Mouse (Mus musculus): ENCODE measurements around the gene Mettl6. TPM values are rescaled to one million over a fixed set of nuclear protein-coding genes. Genes with fewer than 3 reads are reported as not detected.
"Not testable (repeated sequence)": the region's sequence is repeated elsewhere in the genome, so short reads cannot be mapped to it uniquely, and the experiment has no call there.

The Mettl6 gene
- polyA plus RNA-seq, 1 experiment from 2014 or later, result 54.5 TPM

DNA sequence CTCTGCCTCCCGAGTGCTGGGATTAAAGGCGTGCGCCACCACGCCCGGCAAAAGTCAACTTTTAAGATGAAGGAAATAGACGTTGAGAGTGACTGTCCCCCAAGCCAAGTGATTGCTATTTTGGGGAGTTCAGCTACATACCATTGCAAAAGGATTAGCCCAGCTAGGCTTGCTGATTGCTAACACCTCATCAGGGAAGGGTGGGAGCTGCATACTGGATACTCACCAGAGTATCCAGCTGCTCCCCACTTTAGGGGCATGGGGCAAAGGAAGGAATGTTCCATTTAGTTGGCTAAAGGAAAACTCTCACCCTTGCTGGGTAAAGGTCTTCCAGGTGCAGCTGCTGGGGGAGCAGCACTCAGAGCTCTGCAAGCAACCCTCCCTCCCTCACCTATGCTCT, 6.8 kb downstream of the Mettl6 start:
- no peaks in the 10 kb centered on the region for H3K27me3 ChIP-seq (ENCODE audit: insufficient read depth, low read length)
- H3K36me3 ChIP-seq (ENCODE audit: insufficient read depth, low read length), result peaks cover 42% of the 10 kb centered on the region
- no peak overlapping the region for H3K27ac ChIP-seq (ENCODE audit: low read length)
- no peak for ATAC-seq (ENCODE audit: low FRiP score, low TSS enrichment)
- H3K9me3 ChIP-seq (ENCODE audit: low read length), result no peaks in the 10 kb centered on the region
- no peak overlapping the region for H3K4me2 ChIP-seq (replicated peaks; ENCODE audit: low read depth, low read length)
- H3K9ac ChIP-seq (replicated peaks; ENCODE audit: low read length), result no peak overlapping the region
- no peak overlapping the region for H3K4me3 ChIP-seq (ENCODE audit: low read length)
- 93% methylated on average over 6 of the region's 6 CpGs for WGBS
- H3K4me1 ChIP-seq (ENCODE audit: insufficient read depth, low read length), result no peaks in the 10 kb centered on the region

- H3K9me3 ChIP-seq (ENCODE audit: low read length), result no peaks in the 10 kb centered on the region
- H3K27ac ChIP-seq (ENCODE audit: low read length), result no peak overlapping the region
- ATAC-seq (ENCODE audit: low FRiP score, low TSS enrichment), result no peak
- H3K4me3 ChIP-seq (ENCODE audit: low read length), result no peak overlapping the region
- no peaks in the 10 kb centered on the region for H3K27me3 ChIP-seq (ENCODE audit: insufficient read depth, low read length)
- 81% methylated on average over 4 of the region's 4 CpGs for WGBS
- H3K36me3 ChIP-seq (ENCODE audit: insufficient read depth, low read length), result peaks cover 51% of the 10 kb centered on the region
- no peak overlapping the region for H3K4me2 ChIP-seq (replicated peaks; ENCODE audit: low read depth, low read length)
- H3K9ac ChIP-seq (replicated peaks; ENCODE audit: low read length), result no peak overlapping the region
- no peaks in the 10 kb centered on the region for H3K4me1 ChIP-seq (ENCODE audit: insufficient read depth, low read length)
Observed at GRCm38 (mm10) chr14:31486465-31486864, 8.4 kb downstream of the Mettl6 start.

GRCm38 (mm10) chr14:31482417-31482816, 12.4 kb downstream of the Mettl6 start:
- no peak overlapping the region for H3K27ac ChIP-seq (ENCODE audit: low read length)
- no peaks in the 10 kb centered on the region for H3K27me3 ChIP-seq (ENCODE audit: insufficient read depth, low read length)
- no peak overlapping the region for H3K4me3 ChIP-seq (ENCODE audit: low read length)
- no peak overlapping the region for H3K9ac ChIP-seq (replicated peaks; ENCODE audit: low read length)
- H3K4me2 ChIP-seq (replicated peaks; ENCODE audit: low read depth, low read length), result no peak overlapping the region
- no peaks in the 10 kb centered on the region for H3K4me1 ChIP-seq (ENCODE audit: insufficient read depth, low read length)
- 91% methylated on average over 5 of the region's 5 CpGs for WGBS
- ATAC-seq (ENCODE audit: low FRiP score, low TSS enrichment), result no peak
- peaks cover 63% of the 10 kb centered on the region for H3K36me3 ChIP-seq (ENCODE audit: insufficient read depth, low read length)
- no peaks in the 10 kb centered on the region for H3K9me3 ChIP-seq (ENCODE audit: low read length)

DNA sequence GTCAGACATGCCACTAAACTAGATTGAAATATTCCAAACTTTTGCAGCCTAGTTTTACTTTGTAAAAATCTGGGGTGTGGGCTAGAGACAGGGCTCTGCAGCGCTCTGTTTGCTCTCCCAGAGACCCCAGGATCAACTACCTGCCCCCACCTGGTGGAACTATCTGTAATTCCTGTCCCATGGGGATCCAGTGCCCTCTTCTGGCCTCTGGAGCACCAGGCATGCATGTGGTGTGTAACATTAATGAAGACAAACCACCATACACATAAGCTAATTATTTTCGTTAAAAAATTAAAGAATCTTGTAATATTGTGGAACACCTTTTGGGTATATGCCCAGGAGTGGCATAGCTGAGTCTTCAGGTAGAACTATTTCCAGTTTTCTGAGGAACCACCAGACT, 21.5 kb downstream of the Mettl6 start:
- no peak overlapping the region for H3K4me3 ChIP-seq (ENCODE audit: low read length)
- peaks cover 3% of the 10 kb centered on the region; the same call in 1 of the 2 replicates for H3K36me3 ChIP-seq (ENCODE audit: insufficient read depth, low read length)
- H3K9ac ChIP-seq (replicated peaks; ENCODE audit: low read length), result no peak overlapping the region
- H3K4me1 ChIP-seq (ENCODE audit: insufficient read depth, low read length), result no peaks in the 10 kb centered on the region
- H3K9me3 ChIP-seq (ENCODE audit: low read length), result no peaks in the 10 kb centered on the region
- ATAC-seq (ENCODE audit: low FRiP score, low TSS enrichment), result no peak
- 80% methylated on average over 2 of the region's 2 CpGs for WGBS
- H3K27me3 ChIP-seq (ENCODE audit: insufficient read depth, low read length), result no peaks in the 10 kb centered on the region
- no peak overlapping the region for H3K27ac ChIP-seq (ENCODE audit: low read length)
- no peak overlapping the region for H3K4me2 ChIP-seq (replicated peaks; ENCODE audit: low read depth, low read length)

DNA sequence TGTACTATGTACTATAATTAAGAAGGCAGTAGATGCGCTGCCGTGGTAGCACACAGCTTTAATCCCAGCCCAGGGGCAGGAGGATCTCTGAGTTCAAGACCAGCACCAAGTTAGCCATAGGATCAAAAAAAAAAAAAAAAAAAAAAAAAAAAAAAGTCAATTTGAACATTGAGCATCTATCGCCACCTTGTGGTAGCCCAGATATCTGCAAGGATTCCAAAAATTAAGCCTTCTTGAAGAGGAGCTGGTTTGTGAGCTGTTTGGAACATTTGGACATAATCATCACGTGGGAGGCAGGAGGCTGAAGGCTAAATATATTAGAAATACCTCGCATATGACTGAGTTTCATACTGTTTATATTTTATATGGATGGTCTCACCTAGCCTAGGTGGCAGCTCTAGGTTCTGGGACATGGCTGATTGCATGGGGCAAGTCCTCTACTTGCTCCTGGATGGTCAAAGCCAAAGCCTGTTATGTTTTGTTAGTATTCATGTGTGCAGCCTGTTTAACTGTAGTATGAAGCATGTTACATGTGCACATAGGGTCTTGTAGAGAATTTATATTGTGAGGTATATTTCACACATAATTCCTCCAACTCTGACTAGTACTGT, 22.3 kb downstream of the Mettl6 start:
- H3K27me3 ChIP-seq (ENCODE audit: insufficient read depth, low read length), result no peaks in the 10 kb centered on the region
- H3K4me3 ChIP-seq (ENCODE audit: low read length), result no peak overlapping the region
- H3K36me3 ChIP-seq (ENCODE audit: insufficient read depth, low read length), result 0 out of 2 replicates have a peak, but pooled peaks cover 3% of the 10 kb centered on the region
- 8% methylated on average over 5 of the region's 5 CpGs for WGBS
- no peak overlapping the region for H3K4me2 ChIP-seq (replicated peaks; ENCODE audit: low read depth, low read length)
- no peak for ATAC-seq (ENCODE audit: low FRiP score, low TSS enrichment)
- H3K9ac ChIP-seq (replicated peaks; ENCODE audit: low read length), result no peak overlapping the region
- no peaks in the 10 kb centered on the region for H3K4me1 ChIP-seq (ENCODE audit: insufficient read depth, low read length)
- no peaks in the 10 kb centered on the region for H3K9me3 ChIP-seq (ENCODE audit: low read length)
- H3K27ac ChIP-seq (ENCODE audit: low read length), result no peak overlapping the region

DNA sequence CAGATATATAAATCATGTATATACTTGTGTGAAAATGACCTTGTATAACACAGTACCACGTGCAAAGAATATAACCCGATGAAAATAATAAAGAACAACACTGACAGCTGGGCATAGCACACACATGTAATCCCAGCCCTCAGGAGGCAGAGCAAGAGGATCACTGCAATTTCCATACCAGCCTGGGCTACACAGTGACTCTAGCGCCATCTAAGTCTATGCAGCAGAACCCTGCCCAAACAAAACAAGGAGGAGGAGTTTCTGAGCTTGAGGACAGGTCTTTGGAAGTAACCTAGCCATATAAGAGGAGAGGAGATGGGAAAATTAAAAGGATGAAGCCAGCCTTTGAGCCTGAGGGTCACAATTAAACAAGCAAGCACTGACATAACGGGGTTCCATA, 25.1 kb downstream of the Mettl6 start:
- Histone ChIP-seq H3K36me3 (ENCODE audit: insufficient read depth, low read length) (no peaks in the 10 kb centered on the region), H3K4me3 (ENCODE audit: low read length) (no peak overlapping the region), H3K27me3 (ENCODE audit: insufficient read depth, low read length) (no peaks in the 10 kb centered on the region), H3K27ac (ENCODE audit: low read length) (no peak overlapping the region), H3K4me2 (replicated peaks; ENCODE audit: low read depth, low read length) (no peak overlapping the region), H3K9me3 (ENCODE audit: low read length) (no peaks in the 10 kb centered on the region), H3K4me1 (ENCODE audit: insufficient read depth, low read length) (no peaks in the 10 kb centered on the region), H3K9ac (replicated peaks; ENCODE audit: low read length) (no peak overlapping the region)
- 61% methylated on average over 4 of the region's 4 CpGs for WGBS
- ATAC-seq (ENCODE audit: low FRiP score, low TSS enrichment), result no peak

DNA sequence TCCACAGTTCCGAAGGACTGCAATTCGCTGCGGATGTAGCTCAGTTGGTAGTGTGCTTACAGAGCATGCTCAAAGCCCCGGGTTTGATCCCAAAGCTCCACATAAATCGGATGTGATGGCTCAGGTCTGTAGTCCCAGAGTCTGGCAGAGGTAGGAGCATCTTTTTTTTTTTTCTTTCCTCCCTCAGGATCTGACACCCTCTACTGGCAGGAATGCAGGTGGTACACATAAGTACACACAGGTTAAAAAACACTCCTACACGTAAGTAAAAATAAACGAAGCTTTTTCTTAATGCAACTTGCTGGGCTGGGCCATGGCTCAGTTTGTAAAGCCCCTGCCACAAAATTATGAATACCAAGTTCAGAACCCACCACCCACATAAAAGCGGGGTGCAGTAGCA, 30.7 kb downstream of the Mettl6 start:
- no peak overlapping the region for H3K9ac ChIP-seq (replicated peaks; ENCODE audit: low read length)
- 58% methylated on average over 8 of the region's 8 CpGs for WGBS
- ATAC-seq (ENCODE audit: low FRiP score, low TSS enrichment), result no peak

GRCm38 (mm10) chr14:31462886-31463285, 32.0 kb downstream of the Mettl6 start:
- H3K4me1 ChIP-seq (ENCODE audit: insufficient read depth, low read length), result peaks cover 4% of the 10 kb centered on the region; the same call in 1 of the 2 replicates
- H3K4me2 ChIP-seq (replicated peaks; ENCODE audit: low read depth, low read length), result no peak overlapping the region
- 72% methylated on average over 6 of the region's 6 CpGs for WGBS
- peak overlapping the region; percentile 80 for H3K27ac ChIP-seq (ENCODE audit: low read length)
- no peaks in the 10 kb centered on the region for H3K36me3 ChIP-seq (ENCODE audit: insufficient read depth, low read length)
- no peak overlapping the region for H3K9ac ChIP-seq (replicated peaks; ENCODE audit: low read length)
- H3K27me3 ChIP-seq (ENCODE audit: insufficient read depth, low read length), result no peaks in the 10 kb centered on the region
- H3K4me3 ChIP-seq (ENCODE audit: low read length), result no peak overlapping the region
- no peaks in the 10 kb centered on the region for H3K9me3 ChIP-seq (ENCODE audit: low read length)
- ATAC-seq (ENCODE audit: low FRiP score, low TSS enrichment), result peak; percentile 84

More for the DNA sequence above, 30.7 kb downstream of the Mettl6 start:
- Histone ChIP-seq H3K4me2 (replicated peaks; ENCODE audit: low read depth, low read length) (no peak overlapping the region), H3K4me3 (ENCODE audit: low read length) (no peak overlapping the region), H3K36me3 (ENCODE audit: insufficient read depth, low read length) (no peaks in the 10 kb centered on the region), H3K9me3 (ENCODE audit: low read length) (no peaks in the 10 kb centered on the region), H3K27me3 (ENCODE audit: insufficient read depth, low read length) (no peaks in the 10 kb centered on the region), H3K4me1 (ENCODE audit: insufficient read depth, low read length) (no peaks in the 10 kb centered on the region), H3K27ac (ENCODE audit: low read length) (no peak overlapping the region)

- not testable (repeated sequence) for H3K4me3 ChIP-seq (ENCODE audit: low read length); H3K9me3 ChIP-seq (ENCODE audit: low read length); H3K36me3 ChIP-seq (ENCODE audit: insufficient read depth, low read length); H3K4me2 ChIP-seq (replicated peaks; ENCODE audit: low read depth, low read length); H3K4me1 ChIP-seq (ENCODE audit: insufficient read depth, low read length); H3K27ac ChIP-seq (ENCODE audit: low read length); H3K9ac ChIP-seq (replicated peaks; ENCODE audit: low read length); H3K27me3 ChIP-seq (ENCODE audit: insufficient read depth, low read length)
- 0 out of 2 replicates have a peak, but pooled peaks have one; percentile 39 for ATAC-seq (ENCODE audit: low FRiP score, low TSS enrichment)
- 68% methylated on average over 5 of the region's 5 CpGs for WGBS
Observed at GRCm38 (mm10) chr14:31462226-31462625, 32.6 kb downstream of the Mettl6 start.

- Histone ChIP-seq H3K9me3 (ENCODE audit: low read length) (no peaks in the 10 kb centered on the region), H3K27me3 (ENCODE audit: insufficient read depth, low read length) (no peaks in the 10 kb centered on the region), H3K27ac (ENCODE audit: low read length) (no peak overlapping the region), H3K4me3 (ENCODE audit: low read length) (no peak overlapping the region), H3K9ac (replicated peaks; ENCODE audit: low read length) (no peak overlapping the region), H3K4me2 (replicated peaks; ENCODE audit: low read depth, low read length) (no peak overlapping the region), H3K36me3 (ENCODE audit: insufficient read depth, low read length) (no peaks in the 10 kb centered on the region), H3K4me1 (ENCODE audit: insufficient read depth, low read length) (peaks cover 6% of the 10 kb centered on the region; the same call in 1 of the 2 replicates)
- ATAC-seq (ENCODE audit: low FRiP score, low TSS enrichment), result no peak
- WGBS, result 82% methylated on average over 12 of the region's 12 CpGs
Observed at GRCm38 (mm10) chr14:31458006-31458405, 36.8 kb downstream of the Mettl6 start.
